Mouse (Mus musculus) c-Kit-positive CD71-negative TER-119-negative erythroid progenitor cells, embryonic 14.5 days (primary cell): Measurements from ENCODE around the gene Slc46a1.

Source experiments
- DNase-seq: peaks from one replicate; pipeline ENCODE4 v3.0.0-alpha.2; 2013; ENCODE audit warnings: low read depth

The Slc46a1 gene

DNA sequence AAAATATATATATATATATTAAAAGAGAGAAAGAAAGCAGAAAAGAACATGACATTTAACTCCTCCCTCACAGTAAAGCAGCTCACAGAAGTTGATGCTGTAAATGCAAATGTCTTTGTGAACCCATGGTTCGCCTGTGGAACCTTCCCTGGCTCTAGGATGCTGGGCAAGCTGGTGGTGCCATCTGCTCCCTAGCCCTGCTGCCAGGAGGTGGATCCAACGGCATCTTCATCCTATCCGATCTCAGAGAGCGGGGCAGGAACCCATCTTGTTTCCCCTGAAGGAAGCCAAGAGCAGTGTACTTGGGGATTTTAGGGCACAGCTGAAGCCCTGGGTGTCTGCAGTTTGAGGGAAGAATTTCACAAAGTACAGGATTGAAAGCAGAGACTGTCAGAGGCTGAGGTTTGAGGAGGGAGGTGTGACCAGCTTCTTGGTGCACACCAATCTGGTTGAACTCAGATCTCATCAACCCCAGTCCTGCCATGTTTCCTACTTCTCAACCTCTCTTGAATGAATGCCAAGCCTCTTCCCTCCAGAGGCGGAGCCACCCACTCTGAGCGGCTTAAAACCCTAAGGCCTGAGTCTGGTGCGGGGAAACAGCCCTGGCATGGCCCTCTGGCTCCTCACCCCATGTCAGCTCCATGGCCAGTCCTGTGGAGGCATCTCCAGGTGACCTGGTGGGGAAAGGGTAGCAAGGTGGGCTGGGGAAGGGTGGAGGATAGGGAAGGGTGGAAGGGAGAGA is 37.6 kb downstream of the Slc46a1 start, which contains the start of gene Sebox:
Sebox (plus strand) TSS at position 539 of the 742 bp plus-strand sequence.
- DNase-seq = no peak

DNA sequence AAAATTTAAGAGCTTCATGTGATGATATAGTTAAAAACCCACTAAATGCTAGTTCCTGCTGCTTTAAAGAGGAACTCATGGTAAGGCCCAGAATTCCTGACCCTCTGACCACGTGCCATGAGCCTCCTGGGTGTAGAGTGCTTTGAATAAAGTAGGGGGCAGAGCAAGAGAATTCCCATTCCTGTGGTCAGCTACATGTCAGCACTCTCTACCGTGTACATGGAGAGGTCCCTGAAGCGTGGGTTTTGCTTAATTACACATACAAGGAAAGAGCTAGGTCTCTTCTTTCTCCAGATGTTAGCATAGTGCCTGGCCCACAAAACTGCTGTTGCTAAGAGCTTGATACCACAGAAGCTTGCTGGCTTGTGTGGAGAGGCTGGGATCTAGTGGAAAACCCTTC is 39.9 kb downstream of the Slc46a1 start:
- DNase-seq = no peak

DNA sequence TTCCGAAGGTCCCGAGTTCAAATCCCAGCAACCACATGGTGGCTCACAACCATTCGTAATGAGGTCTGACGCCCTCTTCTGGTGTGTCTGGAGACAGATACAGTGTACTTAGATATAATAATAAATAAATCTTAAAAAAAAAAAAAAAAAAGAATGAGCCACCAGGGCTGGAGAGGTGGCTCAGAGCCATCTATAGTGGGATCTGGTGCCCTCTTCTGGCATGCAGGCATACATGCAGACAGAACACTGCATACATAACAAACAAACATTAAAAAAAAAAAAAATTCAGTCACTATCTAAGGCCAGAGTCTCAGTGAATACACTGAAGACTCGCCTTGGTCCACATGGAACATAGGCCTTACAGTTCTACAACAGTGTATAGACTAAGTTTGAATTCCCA is 43.7 kb downstream of the Slc46a1 start:
- no peak for DNase-seq

DNA sequence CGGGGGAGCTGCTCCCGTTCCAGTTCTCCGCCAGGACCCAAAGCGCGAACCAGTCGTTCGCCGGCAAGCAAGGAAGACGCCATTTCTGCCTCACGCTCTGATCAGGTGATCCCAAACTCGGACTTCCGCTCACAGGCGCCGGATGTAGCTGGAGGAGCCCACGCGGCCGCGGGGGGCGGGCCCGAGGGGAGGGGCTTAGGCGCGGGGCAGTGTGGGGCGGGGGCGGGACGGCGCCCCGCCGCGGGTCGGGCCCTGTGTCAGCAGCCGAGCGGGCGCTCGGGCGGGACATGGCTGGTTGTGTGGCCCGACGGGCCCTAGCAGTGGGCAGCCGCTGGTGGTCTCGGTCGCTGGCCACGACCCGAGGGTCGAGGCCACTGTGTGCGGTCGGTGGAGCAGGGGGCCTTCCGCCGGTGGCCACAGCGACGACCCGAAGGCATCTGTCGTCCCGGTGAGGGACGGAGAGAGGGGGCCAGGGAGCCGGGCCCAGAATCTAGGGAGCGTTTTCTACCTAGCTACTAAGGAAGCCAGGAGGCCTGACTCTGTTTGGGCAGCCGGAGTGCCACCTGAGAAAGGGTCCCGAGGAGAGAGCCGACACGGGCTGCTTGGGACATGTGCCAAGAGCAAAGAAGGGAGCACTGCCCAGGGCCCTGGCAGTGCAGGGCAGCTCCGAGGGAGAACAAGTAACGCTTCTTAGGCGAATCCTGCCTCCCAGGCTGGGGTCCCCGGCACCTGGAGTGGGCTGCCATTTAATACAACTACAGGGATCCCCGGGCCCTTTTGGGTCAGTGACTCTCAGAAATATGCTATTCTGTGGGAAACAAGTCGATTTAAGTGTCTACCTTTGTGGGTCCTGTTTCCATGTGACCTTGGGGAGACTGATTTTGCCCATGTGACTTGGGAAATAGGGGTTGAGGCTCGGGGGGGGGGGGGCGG is 46.8 kb downstream of the Slc46a1 start, which contains the start of the genes Tmem199 and Poldip2:
Tmem199 (minus strand) TSS at position 148 of the 933 bp plus-strand sequence.
Poldip2 (plus strand) TSS at position 169 of the 933 bp plus-strand sequence.
- DNase-seq = peak; percentile 87

DNA sequence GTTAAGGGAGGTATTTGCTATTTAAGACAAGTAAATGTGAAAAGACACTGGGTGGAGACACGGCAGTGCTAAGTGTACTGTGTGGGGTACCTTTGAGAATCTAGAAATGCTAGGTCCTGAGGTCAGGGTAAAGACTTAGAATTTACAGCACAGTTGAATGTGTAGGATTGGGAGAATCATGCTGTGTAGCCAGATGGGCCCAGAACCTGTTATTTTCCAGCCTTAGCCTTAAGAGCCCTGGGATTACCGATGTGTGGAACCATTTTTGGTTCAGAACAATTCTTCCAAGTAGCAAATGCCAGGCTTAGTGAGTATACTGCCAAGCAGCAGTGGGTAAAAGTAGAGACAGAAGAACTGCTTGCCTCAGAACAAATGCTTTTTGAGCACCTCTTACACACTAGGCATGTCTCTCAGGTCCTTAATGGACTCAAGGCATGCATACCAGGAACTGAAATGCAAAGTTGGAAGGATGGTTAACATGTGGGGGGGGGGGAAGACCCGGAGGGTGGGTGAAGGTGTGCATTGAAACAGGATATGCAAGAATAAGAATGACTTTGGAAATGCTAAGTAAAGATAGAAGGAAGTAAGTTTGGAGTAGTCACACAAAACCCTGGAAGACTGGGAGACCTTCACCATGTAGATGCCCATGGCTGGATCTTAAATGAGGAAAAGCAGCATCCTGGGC is 47.8 kb downstream of the Slc46a1 start:
- DNase-seq = no peak

DNA sequence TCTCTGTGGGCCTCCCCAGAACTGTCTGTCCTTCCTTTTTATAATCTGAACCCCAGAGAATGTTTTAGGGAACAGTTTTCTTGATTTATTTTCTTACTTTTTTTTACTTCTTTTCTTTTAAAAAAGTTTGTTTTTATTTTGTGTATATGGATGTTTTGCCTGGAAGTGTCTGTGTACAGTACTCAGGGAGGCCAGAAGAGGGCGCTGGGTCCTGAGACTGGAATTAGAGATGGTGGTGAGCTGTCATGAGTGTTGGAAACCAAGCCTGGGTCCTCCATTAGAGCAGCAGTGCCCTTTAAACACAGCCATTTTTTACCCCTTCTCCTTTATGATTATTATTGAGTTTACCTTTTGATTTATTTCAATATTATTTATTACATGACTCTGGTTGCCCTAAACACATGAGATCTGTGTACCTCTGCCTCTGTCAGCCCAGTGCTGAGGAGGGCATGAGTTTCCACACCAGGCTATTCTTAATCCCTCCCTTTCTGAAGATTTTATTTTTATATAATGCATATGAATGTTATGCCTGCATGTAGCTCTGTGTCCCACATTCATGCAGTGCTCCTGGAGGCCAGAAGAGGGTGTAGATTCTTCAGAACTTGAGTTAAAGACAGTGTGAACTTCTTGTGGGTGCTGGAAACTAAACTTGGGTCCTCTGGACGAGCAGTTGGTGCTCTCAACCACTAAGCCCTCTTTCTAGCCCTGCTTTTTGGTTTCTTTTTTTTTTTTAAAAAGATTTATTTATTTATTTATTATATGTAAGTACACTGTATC is 50.2 kb downstream of the Slc46a1 start:
- no peak for DNase-seq

DNA sequence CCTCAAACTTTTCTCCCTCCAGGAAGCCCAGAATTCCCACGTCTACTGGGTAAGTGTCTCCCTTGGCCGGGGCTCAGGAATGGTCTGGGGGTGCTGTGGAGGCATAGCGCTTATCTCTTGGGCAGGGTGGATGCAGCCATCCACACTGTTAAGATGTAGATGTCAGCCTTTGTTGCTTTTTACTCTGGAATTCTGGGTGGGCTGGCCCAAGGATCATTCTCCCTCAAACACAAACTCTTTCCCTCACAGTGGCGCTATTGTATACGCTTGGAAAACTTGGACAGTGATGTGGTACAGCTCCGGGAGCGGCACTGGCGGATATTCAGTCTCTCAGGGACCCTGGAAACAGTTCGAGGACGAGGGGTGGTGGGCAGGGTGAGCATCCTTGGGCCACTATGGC is 53.4 kb downstream of the Slc46a1 start:
- no peak for DNase-seq
